25 mouse cellular contexts compared by ENCODE assay signal in genomic region chr3:109765608-109766007, GRCm38 (mm10).
A peak's percentile ranks its signal among the peaks of the same experiment; 100 is the strongest.
DNase-seq lines count a peak whose midpoint lies in the region; ATAC-seq and TF ChIP-seq lines count a peak whose summit lies in the region.
"Had no signal": no experiment of that assay in that cellular context is flagged by ENCODE, and none has a peak within 500 bp of the region (broad histone marks: within the 10 kb centered on the region; RNA-seq: fewer than 3 reads in every experiment).

No protein-coding gene starts in this region.

- TF ChIP-seq CTCF in left cerebral cortex, adult 2 months (IDR thresholded peaks at IDR 0.05): no peak

- H3K4me3 ChIP-seq in left cerebral cortex, adult 2 months: no peak overlapping the region
- H3K4me3 ChIP-seq: embryonic facial prominence, embryonic 12.5 days; forebrain, embryonic 12.5 days; intestine, embryonic 15.5 days; layer of hippocampus, adult 2 months; megakaryocyte, embryonic 14.5 days; neural tube, embryonic 13.5 days; stomach, embryonic 15.5 days had no signal

- peak; percentile 84 for ATAC-seq in cerebellum, adult (ENCODE audit: insufficient number of reproducible peaks, low FRiP score, low TSS enrichment)
- ATAC-seq in megakaryocyte-erythroid progenitor cell, adult 5-6 weeks (replicated peaks; ENCODE audit: low FRiP score, low TSS enrichment, poor library complexity, severe bottlenecking): no peak
- ATAC-seq: hindbrain, embryonic 16.5 days; intestine, embryonic 15.5 days had no signal

- DNase-seq in cerebellum, postnatal 4 days (ENCODE audit: low spot score in 2 of 2): no peak
- DNase-seq in left cerebral cortex, postnatal 4 days: peak; percentile 29
- no peak for DNase-seq in left cerebral cortex, adult 2 months (ENCODE audit: extremely low spot score in 1 of 2, low spot score in 2 of 2)
- peak; percentile 55 for DNase-seq in cerebellum, adult 8-10 months
- DNase-seq in cerebellum, postnatal 36 days: peak; percentile 68 to 76
- DNase-seq in adrenal gland, adult 8-10 months: no peak
- DNase-seq: kidney, adult 9 months; kidney, postnatal 25 days; lung, embryonic 14.5 days; lung, postnatal 36 days; midbrain, embryonic 14.5 days; right cerebral cortex, adult 18-20 months; right cerebral cortex, postnatal 4 days; thymus, postnatal 36 days had no signal

- intact Hi-C loops in left cerebral cortex, postnatal 4 days (cut with DNase I): no loop called here
- intact Hi-C loops in left cerebral cortex, adult 2 months (cut with DNase I): no loop called here

- no peak overlapping the region for H3K27ac ChIP-seq in left cerebral cortex, adult 2 months
- H3K27ac ChIP-seq: embryonic facial prominence, embryonic 12.5 days; forebrain, embryonic 12.5 days; intestine, embryonic 15.5 days; layer of hippocampus, adult 2 months; liver, embryonic 14.5 days; neural tube, embryonic 13.5 days; stomach, embryonic 15.5 days had no signal

Comparison
In these comparisons a context has a peak if more than half of its experiments do, and no peak if none do; other contexts are left out.
1. DNase-seq: peak in left cerebral cortex, postnatal 4 days (single experiment), cerebellum, adult 8-10 months (single experiment) and cerebellum, postnatal 36 days (2 of 2); none in cerebellum, postnatal 4 days (0 of 2), left cerebral cortex, adult 2 months (0 of 2) and adrenal gland, adult 8-10 months (single experiment).